Mouse (Mus musculus): Measurements from ENCODE around the gene Mrps18b. TPM values are rescaled to one million over a fixed set of nuclear protein-coding genes. Genes with fewer than 3 reads are reported as not detected.

Mrps18b gene
- polyA plus RNA-seq, 1 experiment from 2014 or later, result 83.4 TPM

- peaks cover 4% of the 10 kb centered on the region; the same call in 1 of the 2 replicates for H3K36me3 ChIP-seq (ENCODE audit: control insufficient read depth, insufficient read depth, low read length)
- no peak for TF ChIP-seq EP300 (optimal IDR thresholded peaks at IDR 0.05)
- no peak for TF ChIP-seq CTCF (IDR thresholded peaks at IDR 0.05; ENCODE audit: low read depth)
- WGBS, result 36% methylated on average over 23 of the region's 23 CpGs
- DNase-seq (ENCODE audit: low spot score), result no peak
- H3K9me3 ChIP-seq (ENCODE audit: control insufficient read depth, low read length), result no peaks in the 10 kb centered on the region
- peak overlapping the region; percentile 99 for H3K4me2 ChIP-seq (replicated peaks; ENCODE audit: low read depth)
- H3K4me3 ChIP-seq (ENCODE audit: low read depth, low read length), result no peak overlapping the region
- H3K9ac ChIP-seq (ENCODE audit: low read length), result peak overlapping the region; percentile 51; the same call in 1 of the 2 replicates
- no peaks in the 10 kb centered on the region for H3K27me3 ChIP-seq (ENCODE audit: control insufficient read depth, insufficient read depth, low read length)
- ATAC-seq (ENCODE audit: low FRiP score, low TSS enrichment), result peak; percentile 51
- no peaks in the 10 kb centered on the region; the same call in 1 of the 2 replicates for H3K4me1 ChIP-seq (replicated peaks; ENCODE audit: control insufficient read depth, insufficient read depth)
- H3K27ac ChIP-seq (replicated peaks), result no peak overlapping the region
Observed at GRCm38 (mm10) chr17:35897644-35898573, 18.3 kb downstream of the Mrps18b start.

- ATAC-seq (ENCODE audit: low FRiP score, low TSS enrichment), result peak; percentile 88
- Histone ChIP-seq H3K4me2 (replicated peaks; ENCODE audit: low read depth) (peak within 1 kb of the TSS; percentile 99), H3K36me3 (ENCODE audit: control insufficient read depth, insufficient read depth, low read length) (peaks cover 7% of the 10 kb centered on the region; the same call in 1 of the 2 replicates), H3K9me3 (ENCODE audit: control insufficient read depth, low read length) (no peaks in the 10 kb centered on the region), H3K27me3 (ENCODE audit: control insufficient read depth, insufficient read depth, low read length) (no peaks in the 10 kb centered on the region), H3K4me1 (replicated peaks; ENCODE audit: control insufficient read depth, insufficient read depth) (no peaks in the 10 kb centered on the region; the same call in 1 of the 2 replicates), H3K9ac (ENCODE audit: low read length) (peak within 1 kb of the TSS; percentile 84), H3K27ac (replicated peaks) (peak within 1 kb of the TSS; percentile 85), H3K4me3 (ENCODE audit: low read depth, low read length) (peak within 1 kb of the TSS; percentile 85)
- TF ChIP-seq EP300 (optimal IDR thresholded peaks at IDR 0.05), result no peak
- TF ChIP-seq CTCF (IDR thresholded peaks at IDR 0.05; ENCODE audit: low read depth), result no peak
- WGBS, result under 1% methylated on average over 68 of the region's 86 CpGs
- peak; percentile 94 for DNase-seq (ENCODE audit: low spot score)
Observed at GRCm38 (mm10) chr17:35896781-35897643, 19.2 kb downstream of the Mrps18b start, which contains the start of gene 2310061I04Rik. 2310061I04Rik (minus strand) TSS chr17:35897431.

GRCm38 (mm10) chr17:35887725-35888124 lies 28.5 kb downstream of the Mrps18b start:
- 86% methylated on average over 12 of the region's 17 CpGs for WGBS
- H3K27ac ChIP-seq (replicated peaks), result no peak overlapping the region
- no peaks in the 10 kb centered on the region for H3K27me3 ChIP-seq (ENCODE audit: control insufficient read depth, insufficient read depth, low read length)
- H3K9me3 ChIP-seq (ENCODE audit: control insufficient read depth, low read length), result no peaks in the 10 kb centered on the region
- no peaks in the 10 kb centered on the region for H3K4me1 ChIP-seq (replicated peaks; ENCODE audit: control insufficient read depth, insufficient read depth)
- H3K9ac ChIP-seq (ENCODE audit: low read length), result no peak overlapping the region
- no peak for ATAC-seq (ENCODE audit: low FRiP score, low TSS enrichment)
- DNase-seq (ENCODE audit: low spot score), result no peak
- no peak overlapping the region for H3K4me2 ChIP-seq (replicated peaks; ENCODE audit: low read depth)
- H3K36me3 ChIP-seq (ENCODE audit: control insufficient read depth, insufficient read depth, low read length), result peaks cover 37% of the 10 kb centered on the region
- H3K4me3 ChIP-seq (ENCODE audit: low read depth, low read length), result no peak overlapping the region
- no peak for TF ChIP-seq EP300 (optimal IDR thresholded peaks at IDR 0.05)
- TF ChIP-seq CTCF (IDR thresholded peaks at IDR 0.05; ENCODE audit: low read depth), result no peak

GRCm38 (mm10) chr17:35883777-35884176 lies 32.4 kb downstream of the Mrps18b start:
- Histone ChIP-seq H3K27me3 (ENCODE audit: control insufficient read depth, insufficient read depth, low read length) (no peaks in the 10 kb centered on the region), H3K4me2 (replicated peaks; ENCODE audit: low read depth) (no peak overlapping the region), H3K9me3 (ENCODE audit: control insufficient read depth, low read length) (no peaks in the 10 kb centered on the region), H3K9ac (ENCODE audit: low read length) (no peak overlapping the region), H3K36me3 (ENCODE audit: control insufficient read depth, insufficient read depth, low read length) (peaks cover 28% of the 10 kb centered on the region), H3K4me1 (replicated peaks; ENCODE audit: control insufficient read depth, insufficient read depth) (peaks cover 3% of the 10 kb centered on the region; the same call in 1 of the 2 replicates), H3K27ac (replicated peaks) (no peak overlapping the region), H3K4me3 (ENCODE audit: low read depth, low read length) (no peak overlapping the region)
- ATAC-seq (ENCODE audit: low FRiP score, low TSS enrichment) (no peak), DNase-seq (ENCODE audit: low spot score) (no peak)
- TF ChIP-seq CTCF (IDR thresholded peaks at IDR 0.05; ENCODE audit: low read depth) (no peak), EP300 (optimal IDR thresholded peaks at IDR 0.05) (no peak)
- WGBS, result 93% methylated on average over 14 of the region's 14 CpGs

GRCm38 (mm10) chr17:35882924-35883323 lies 33.3 kb downstream of the Mrps18b start:
- DNase-seq (ENCODE audit: low spot score), result no peak
- no peaks in the 10 kb centered on the region for H3K27me3 ChIP-seq (ENCODE audit: control insufficient read depth, insufficient read depth, low read length)
- 89% methylated on average over 16 of the region's 17 CpGs for WGBS

More at GRCm38 (mm10) chr17:35882924-35883323, 33.3 kb downstream of the Mrps18b start:
- Histone ChIP-seq H3K4me1 (replicated peaks; ENCODE audit: control insufficient read depth, insufficient read depth) (peaks cover 3% of the 10 kb centered on the region; the same call in 1 of the 2 replicates), H3K4me3 (ENCODE audit: low read depth, low read length) (no peak overlapping the region), H3K9ac (ENCODE audit: low read length) (no peak overlapping the region), H3K27ac (replicated peaks) (no peak overlapping the region), H3K4me2 (replicated peaks; ENCODE audit: low read depth) (no peak overlapping the region), H3K9me3 (ENCODE audit: control insufficient read depth, low read length) (no peaks in the 10 kb centered on the region), H3K36me3 (ENCODE audit: control insufficient read depth, insufficient read depth, low read length) (peaks cover 28% of the 10 kb centered on the region)
- no peak for ATAC-seq (ENCODE audit: low FRiP score, low TSS enrichment)
- TF ChIP-seq EP300 (optimal IDR thresholded peaks at IDR 0.05) (no peak), CTCF (IDR thresholded peaks at IDR 0.05; ENCODE audit: low read depth) (no peak)

Measured in stomach, postnatal 0 days (tissue).